ENCODE assay signal across 7 mouse cellular contexts in the genomic region with DNA sequence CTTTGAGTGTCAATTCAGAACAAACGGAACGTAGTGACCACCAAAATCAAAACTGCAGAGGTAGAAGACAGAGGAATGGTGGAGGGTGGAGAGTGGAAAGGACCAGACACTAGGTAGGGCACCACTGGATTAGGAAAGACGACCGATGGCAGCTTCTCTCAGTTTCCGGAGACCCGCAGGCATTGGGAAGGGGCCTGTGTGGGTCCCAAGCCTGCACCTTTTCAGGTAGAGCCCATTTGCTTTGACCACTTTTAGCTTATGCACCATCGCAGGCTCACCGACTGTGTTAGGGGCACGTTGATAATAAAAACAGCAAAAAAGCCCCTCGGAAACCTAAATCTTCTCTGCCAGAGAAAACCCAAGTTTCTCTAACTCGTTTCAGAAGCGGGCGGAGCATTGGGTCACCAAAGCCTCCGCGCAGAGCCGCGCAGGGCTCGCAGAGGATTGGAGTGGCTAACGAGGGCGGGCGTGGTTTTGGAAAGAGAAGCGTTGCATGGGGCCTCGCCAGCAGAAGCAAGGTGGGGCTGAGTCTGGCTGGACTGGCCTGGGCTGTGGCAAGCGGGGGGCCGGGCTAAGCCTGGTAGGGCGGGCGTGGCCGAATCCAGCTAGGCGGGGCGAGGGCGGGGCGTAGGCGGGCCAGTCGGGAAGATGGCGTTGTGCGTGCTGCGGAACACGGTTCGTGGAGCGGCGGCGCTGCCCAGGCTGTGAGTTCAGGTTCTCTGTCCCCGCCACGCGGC. TPM values are rescaled to one million over a fixed set of nuclear protein-coding genes. Genes with fewer than 3 reads are reported as not detected.
DNase-seq lines count a peak whose midpoint lies in the region; ATAC-seq lines count a peak whose summit lies in the region.

A gene (plus strand): TSS at position 627 of the 737 bp plus-strand sequence.

- peak within 1 kb of the TSS; percentile 24; the same call in 1 of the 2 replicates for H3K27ac ChIP-seq in intestine, embryonic 15.5 days
- H3K27ac ChIP-seq in midbrain, embryonic 10.5 days (replicated peaks): peak within 1 kb of the TSS; percentile 86

- no peaks in the 10 kb centered on the region for H3K9me3 ChIP-seq in intestine, embryonic 15.5 days
- H3K9me3 ChIP-seq in midbrain, embryonic 10.5 days (replicated peaks): no peaks in the 10 kb centered on the region

- H3K4me3 ChIP-seq in intestine, embryonic 15.5 days (replicated peaks): peak within 1 kb of the TSS; percentile 67
- peak within 1 kb of the TSS; percentile 76 for H3K4me3 ChIP-seq in midbrain, embryonic 10.5 days

- H3K36me3 ChIP-seq in intestine, embryonic 15.5 days: no peaks in the 10 kb centered on the region
- no peaks in the 10 kb centered on the region for H3K36me3 ChIP-seq in midbrain, embryonic 10.5 days

- H3K9ac ChIP-seq in intestine, embryonic 15.5 days: peak within 1 kb of the TSS; percentile 81

- whole genome bisulfite sequencing in intestine, embryonic 15.5 days: 3% methylated on average over 45 of the region's 45 CpGs
- WGBS in midbrain, embryonic 10.5 days: 3% methylated on average over 45 of the region's 45 CpGs

- no peaks in the 10 kb centered on the region for H3K27me3 ChIP-seq in intestine, embryonic 15.5 days (replicated peaks)
- H3K27me3 ChIP-seq in midbrain, embryonic 10.5 days (ENCODE audit: low read depth, poor library complexity, severe bottlenecking): peaks cover 14% of the 10 kb centered on the region

- peak; percentile 98 for DNase-seq in adrenal gland, adult 18-20 months (ENCODE audit: low spot score in 2 of 2)
- DNase-seq in embryo, embryonic 11 days: peak; percentile 95
- peak; percentile 97 for DNase-seq in gastrocnemius, postnatal 25 days
- DNase-seq in left cerebral cortex, postnatal 25 days (ENCODE audit: low spot score in 2 of 2): peak; percentile 92 to 94
- DNase-seq in midbrain, embryonic 10.5 days (ENCODE audit: low spot score): peak; percentile 96
- peak; percentile 85 for DNase-seq in right cerebral cortex, postnatal 4 days

- peak; percentile 99 for ATAC-seq in intestine, embryonic 15.5 days

- intact Hi-C loops in left cerebral cortex, postnatal 25 days (cut with DNase I): no loop called here

- no peaks in the 10 kb centered on the region for H3K4me1 ChIP-seq in intestine, embryonic 15.5 days (replicated peaks)
- H3K4me1 ChIP-seq in midbrain, embryonic 10.5 days: peaks cover 19% of the 10 kb centered on the region

- peak within 1 kb of the TSS; percentile 81 for H3K4me2 ChIP-seq in intestine, embryonic 15.5 days (replicated peaks)

RNA-seq across cellular contexts. Expression of the gene that starts here (rescaled TPM):
- total RNA-seq in adrenal gland, adult 18-20 months (2021): 100 to 1,000 TPM in 1 of 2 experiments, 10 to 100 TPM in 1; 82.6 to 144 TPM
- total RNA-seq in gastrocnemius, postnatal 25 days (2021): 10 to 100 TPM; 62.1 to 62.3 TPM
- polyA plus RNA-seq in intestine, embryonic 15.5 days (2015; fragmentation: Nextera tagmentation; extraction: Ambion mirVana): 29.5 and 33.7 TPM in 2 replicates
- 10 to 100 TPM; 21.5 to 23.8 TPM for total RNA-seq in left cerebral cortex, postnatal 25 days (2021)
- polyA plus RNA-seq in midbrain, embryonic 10.5 days (2016; fragmentation: Nextera tagmentation; extraction: Ambion mirVana): 27.5 and 29.1 TPM in 2 replicates

Comparison
In these comparisons a context has a peak if more than half of its experiments do, and no peak if none do; other contexts are left out.
1. Peak in every context shown above with its lines: DNase-seq, ATAC-seq, H3K4me3 ChIP-seq and H3K27ac ChIP-seq.